Mouse (Mus musculus) forebrain, postnatal 0 days (tissue): ENCODE measurements around the gene Cebpa. TPM values are rescaled to one million over a fixed set of nuclear protein-coding genes. Genes with fewer than 3 reads are reported as not detected.

Source experiments
- ATAC-seq: fragments of 200-750 bp; cut with Nextera tagmentation; 2 replicates; pipeline ENCODE4 v1.8.0; 2017; ENCODE audit warnings: mild to moderate bottlenecking, moderate library complexity
- DNase-seq: peaks from one replicate; pipeline ENCODE4 v3.0.0-alpha.2; 2015
- H3K27ac ChIP-seq: fragments of 300-500 bp; sonication (generic); 2 replicates; pipeline ENCODE4 v1.5.1; 2014; ENCODE audit warnings: low read depth, mild to moderate bottlenecking, antibody characterized with exemption, low read length, moderate library complexity, mixed read lengths
- H3K27me3 ChIP-seq: fragments of 300-500 bp; sonication (generic); 2 replicates; pipeline ENCODE4 v1.6.1; 2014; ENCODE audit warnings: mild to moderate bottlenecking, low read length, mixed read lengths; ENCODE audit not compliant: insufficient read depth
- H3K36me3 ChIP-seq: fragments of 300-500 bp; sonication (generic); 2 replicates; pipeline ENCODE4 v1.6.1; 2014; ENCODE audit warnings: mild to moderate bottlenecking, moderate library complexity; ENCODE audit not compliant: insufficient read depth
- H3K4me1 ChIP-seq: fragments of 300-500 bp; sonication (generic); 2 replicates; pipeline ENCODE4 v1.6.1; 2014; ENCODE audit warnings: antibody characterized with exemption; ENCODE audit not compliant: insufficient read depth
- H3K4me2 ChIP-seq: fragments of 300-500 bp; sonication (generic); 2 replicates; pipeline ENCODE4 v1.6.1; 2014; ENCODE audit warnings: low read depth, mild to moderate bottlenecking, moderate library complexity
- H3K4me3 ChIP-seq: fragments of 300-500 bp; sonication (generic); 2 replicates; pipeline ENCODE4 v1.5.1; 2014; ENCODE audit warnings: low read depth, low read length, mixed read lengths
- H3K9ac ChIP-seq: fragments of 300-500 bp; sonication (generic); 2 replicates; pipeline ENCODE4 v1.6.1; 2014; ENCODE audit warnings: mild to moderate bottlenecking
- H3K9me3 ChIP-seq: fragments of 300-500 bp; sonication (generic); 2 replicates; pipeline ENCODE4 v1.6.1; 2016; ENCODE audit warnings: low read length
- CTCF ChIP-seq: sonication (generic); IDR thresholded peaks from 2 replicates; pipeline ENCODE4 v1.5.1; 2016; ENCODE audit warnings: antibody characterized with exemption, control low read depth, low read depth
- WGBS: fragments of 180-500 bp; shearing (Covaris S2); extraction: QIAGEN DNeasy Blood & Tissue Kit; methylation state at CpG from one replicate; pipeline ENCODE4 v1.1.7; 2014; 5-methylcytosine and 5-hydroxymethylcytosine counted together
- polyA plus RNA-seq: library from polyadenylated mRNA; unstranded; fragments of >200 nt; fragmentation: Nextera tagmentation; extraction: Ambion mirVana; gene quantifications from 2 replicates; pipeline ENCODE4 v1.2.1, GENCODE M21; 2015
- total RNA-seq: library from RNA; depleted of rRNA; stranded (reverse); fragments of >200 nt; gene quantifications from 2 replicates; pipeline ENCODE4 v1.2.3, GENCODE M21; 2014

Cebpa gene
- total and polyA plus RNA-seq, 2 experiments from 2014 or later: 0.93 to 5.0 TPM

GRCm38 (mm10) chr7:35143864-35144618, 24.9 kb downstream of the Cebpa start:
- Histone ChIP-seq H3K9me3 (no peaks in the 10 kb centered on the region), H3K4me3 (no peak overlapping the region), H3K27ac (no peak overlapping the region), H3K27me3 (no peaks in the 10 kb centered on the region), H3K36me3 (no peaks in the 10 kb centered on the region), H3K4me1 (no peaks in the 10 kb centered on the region), H3K4me2 (no peak overlapping the region), H3K9ac (no peak overlapping the region)
- TF ChIP-seq CTCF: no peak
- no peak for ATAC-seq
- no peak for DNase-seq
- 66% methylated on average over 6 of the region's 6 CpGs for WGBS

GRCm38 (mm10) chr7:35145068-35145467, 26.0 kb downstream of the Cebpa start:
- H3K4me1 ChIP-seq: no peaks in the 10 kb centered on the region
- no peaks in the 10 kb centered on the region for H3K36me3 ChIP-seq
- H3K9me3 ChIP-seq: no peaks in the 10 kb centered on the region
- no peak overlapping the region for H3K4me3 ChIP-seq
- no peak overlapping the region for H3K27ac ChIP-seq
- ATAC-seq (no peak), DNase-seq (no peak)
- TF ChIP-seq CTCF: no peak
- no peak overlapping the region for H3K4me2 ChIP-seq
- 90% methylated on average over 9 of the region's 9 CpGs for WGBS
- H3K27me3 ChIP-seq: no peaks in the 10 kb centered on the region
- H3K9ac ChIP-seq: no peak overlapping the region

- no peak for TF ChIP-seq CTCF
- no peak overlapping the region for H3K4me2 ChIP-seq
- H3K9me3 ChIP-seq: no peaks in the 10 kb centered on the region
- H3K9ac ChIP-seq: no peak overlapping the region
- H3K36me3 ChIP-seq: no peaks in the 10 kb centered on the region
- no peaks in the 10 kb centered on the region for H3K4me1 ChIP-seq
- no peak for ATAC-seq
- DNase-seq: no peak
- H3K27ac ChIP-seq: no peak overlapping the region
- no peak overlapping the region for H3K4me3 ChIP-seq
- no peaks in the 10 kb centered on the region for H3K27me3 ChIP-seq
- 77% methylated on average over 10 of the region's 10 CpGs for WGBS
These were observed 27.2 kb downstream of the Cebpa start for GRCm38 (mm10) chr7:35146269-35146668.

GRCm38 (mm10) chr7:35149616-35150433, 30.7 kb downstream of the Cebpa start:
- no peak overlapping the region for H3K4me2 ChIP-seq
- DNase-seq: no peak
- H3K27me3 ChIP-seq: no peaks in the 10 kb centered on the region
- H3K4me1 ChIP-seq: no peaks in the 10 kb centered on the region
- H3K27ac ChIP-seq: no peak overlapping the region
- no peak for ATAC-seq
- 75% methylated on average over 15 of the region's 15 CpGs for WGBS
- no peak for TF ChIP-seq CTCF
- H3K4me3 ChIP-seq: no peak overlapping the region
- H3K36me3 ChIP-seq: no peaks in the 10 kb centered on the region
- no peak overlapping the region for H3K9ac ChIP-seq
- H3K9me3 ChIP-seq: no peaks in the 10 kb centered on the region

- no peaks in the 10 kb centered on the region for H3K9me3 ChIP-seq
- WGBS: 77% methylated on average over 5 of the region's 5 CpGs
- no peak overlapping the region for H3K4me2 ChIP-seq
- no peak for TF ChIP-seq CTCF
- DNase-seq (no peak), ATAC-seq (no peak)
- no peaks in the 10 kb centered on the region for H3K27me3 ChIP-seq
- no peak overlapping the region for H3K9ac ChIP-seq
- H3K4me1 ChIP-seq: no peaks in the 10 kb centered on the region
- no peaks in the 10 kb centered on the region for H3K36me3 ChIP-seq
- H3K27ac ChIP-seq: no peak overlapping the region
- no peak overlapping the region for H3K4me3 ChIP-seq
These were observed 31.8 kb downstream of the Cebpa start for GRCm38 (mm10) chr7:35150860-35151259.

GRCm38 (mm10) chr7:35154449-35154848, 35.4 kb downstream of the Cebpa start:
- Histone ChIP-seq H3K9ac (no peak overlapping the region), H3K36me3 (no peaks in the 10 kb centered on the region), H3K4me3 (no peak overlapping the region), H3K4me2 (no peak overlapping the region), H3K9me3 (no peaks in the 10 kb centered on the region), H3K4me1 (no peaks in the 10 kb centered on the region), H3K27ac (no peak overlapping the region), H3K27me3 (no peaks in the 10 kb centered on the region)
- no peak for TF ChIP-seq CTCF
- no peak for ATAC-seq
- no peak for DNase-seq
- 82% methylated on average over 12 of the region's 12 CpGs for WGBS
